Mouse (Mus musculus) C2C12 (cell line): Measurements from ENCODE around the gene Spns2.

Experiments used
- CTCF ChIP-seq: IDR thresholded peaks from one replicate; pipeline ENCODE4 v1.5.1; 2011; ENCODE audit not compliant: control insufficient read depth, insufficient read depth, insufficient read length
- MYOD1 ChIP-seq: IDR thresholded peaks from one replicate; pipeline ENCODE4 v1.6.1; 2011; ENCODE audit warnings: low read depth; ENCODE audit not compliant: control insufficient read depth, insufficient read length
- USF1 ChIP-seq: IDR thresholded peaks from one replicate; pipeline ENCODE4 v1.6.1; 2011; ENCODE audit warnings: low read depth, mild to moderate bottlenecking, control low read depth, moderate library complexity

- no peak for TF ChIP-seq CTCF
- TF ChIP-seq MYOD1, result no peak
- no peak for TF ChIP-seq USF1
Measured at GRCm38 (mm10) chr11:72491130-72491960, 1.6 kb upstream of the Spns2 start.
